Mouse (Mus musculus) limb, embryonic 10.5 days (tissue): ENCODE data around the gene Serping1. TPM values are rescaled to one million over a fixed set of nuclear protein-coding genes. Genes with fewer than 3 reads are reported as not detected.

Source experiments
- DNase-seq: peaks from one replicate; pipeline ENCODE4 v3.0.0-alpha.2; 2017; ENCODE audit warnings: low spot score
- H3K27ac ChIP-seq: fragments of 300-500 bp; sonication (generic); 2 replicates; pipeline ENCODE4 v1.5.1; 2016; ENCODE audit warnings: mild to moderate bottlenecking
- H3K27me3 ChIP-seq: fragments of 300-500 bp; sonication (generic); 2 replicates; pipeline ENCODE4 v1.6.1; 2016; ENCODE audit warnings: low read depth, mild to moderate bottlenecking; ENCODE audit not compliant: poor library complexity, severe bottlenecking
- H3K36me3 ChIP-seq: fragments of 300-500 bp; sonication (generic); 2 replicates; pipeline ENCODE4 v1.6.1; 2016; ENCODE audit warnings: mild to moderate bottlenecking, moderate library complexity
- H3K4me1 ChIP-seq: fragments of 300-500 bp; sonication (generic); 2 replicates; pipeline ENCODE4 v1.6.1; 2016
- H3K4me3 ChIP-seq: fragments of 300-500 bp; sonication (generic); 2 replicates; pipeline ENCODE4 v1.5.1; 2016; ENCODE audit warnings: mild to moderate bottlenecking, moderate library complexity
- H3K9me3 ChIP-seq: fragments of 300-500 bp; sonication (generic); replicated peaks from 2 replicates; pipeline ENCODE4 v1.6.1; 2016; ENCODE audit warnings: mild to moderate bottlenecking
- WGBS: fragments of 180-500 bp; shearing (Covaris S2); methylation state at CpG from one replicate; pipeline ENCODE4 v1.1.7; 2016; 5-methylcytosine and 5-hydroxymethylcytosine counted together
- microRNA counts: library from miRNA; unstranded; fragments of <30 nt; microRNA quantifications from one replicate; lab custom pipeline; 2017
- microRNA-seq: library from miRNA; unstranded; fragments of <30 nt; microRNA quantifications from one replicate; pipeline ENCODE4, GENCODE M21; 2017
- polyA plus RNA-seq: library from polyadenylated mRNA; unstranded; fragments of >200 nt; fragmentation: Nextera tagmentation; extraction: Ambion mirVana; gene quantifications from 2 replicates; pipeline ENCODE4 v1.2.1, GENCODE M21; 2016

Serping1 gene
- polyA plus RNA-seq, 1 experiment from 2014 or later = 10.8 TPM

- peak; percentile 67 for DNase-seq
- peak overlapping the region; percentile 83 for H3K4me3 ChIP-seq
- H3K36me3 ChIP-seq = peaks cover 8% of the 10 kb centered on the region
- H3K27ac ChIP-seq = peak overlapping the region; percentile 96
- WGBS = under 1% methylated on average over 33 of the region's 33 CpGs
- H3K27me3 ChIP-seq = no peaks in the 10 kb centered on the region
- peaks cover 19% of the 10 kb centered on the region for H3K4me1 ChIP-seq
- no peaks in the 10 kb centered on the region for H3K9me3 ChIP-seq
Observed at GRCm38 (mm10) chr2:84715562-84716361, 59.5 kb downstream of the Serping1 start.

MicroRNA genes within 50 kb of the gene (microRNA counts, 519-probe panel; counts per million panel counts)
- microRNA mmu-miR-130a (lab: Ali Mortazavi, UCI) = 7,696 counts per million, percentile 98 among the panel's probes with 10 or more counts

Small RNA genes lying within 50 kb of the gene (microRNA-seq; reads per million reads assigned to microRNA genes)
- 20,125 reads per million, percentile 98 among the genes with 10 or more reads in this experiment for gene Mir130a

Other genes with a start within 250 kb of the Serping1 start
- gene Ctnnd1, start 124.7 kb downstream of the Serping1 start, polyA plus RNA-seq = 38.2 and 40.0 TPM in 2 replicates
- 0.20 and 0.58 TPM in 2 replicates for gene Btbd18, start 116.4 kb downstream of the Serping1 start, polyA plus RNA-seq
- gene Selenoh, start 104.7 kb downstream of the Serping1 start, polyA plus RNA-seq = 507 and 566 TPM in 2 replicates
- gene Gm28635, start 97.4 kb downstream of the Serping1 start, polyA plus RNA-seq = not detected in 2 replicates
- gene Med19, start 97.0 kb downstream of the Serping1 start, polyA plus RNA-seq = 41.1 and 43.4 TPM in 2 replicates
- gene Tmx2, start 96.3 kb downstream of the Serping1 start, polyA plus RNA-seq = 115 and 132 TPM in 2 replicates
- gene Zdhhc5, start 60.3 kb downstream of the Serping1 start, polyA plus RNA-seq = 33.7 and 34.3 TPM in 2 replicates
- gene Clp1, start 48.1 kb downstream of the Serping1 start, polyA plus RNA-seq = 57.8 and 58.8 TPM in 2 replicates
- gene Ypel4, start 41.4 kb downstream of the Serping1 start, polyA plus RNA-seq = 5.7 and 9.6 TPM in 2 replicates
- 7.6 and 8.2 TPM in 2 replicates for gene Gm19426, start 31.8 kb downstream of the Serping1 start, polyA plus RNA-seq
- 17.6 and 19.2 TPM in 2 replicates for gene Ube2l6, start 23.4 kb upstream of the Serping1 start, polyA plus RNA-seq
- 0.11 and 0.56 TPM in 2 replicates for gene Smtnl1, start 47.2 kb upstream of the Serping1 start, polyA plus RNA-seq
- 64.5 and 71.0 TPM in 2 replicates for gene Timm10, start 51.6 kb upstream of the Serping1 start, polyA plus RNA-seq
- 36.6 and 42.6 TPM in 2 replicates for gene Slc43a1, start 63.4 kb upstream of the Serping1 start, polyA plus RNA-seq
- gene Rtn4rl2, start 111.3 kb upstream of the Serping1 start, polyA plus RNA-seq = 0.74 and 1.0 TPM in 2 replicates
- 30.4 and 32.8 TPM in 2 replicates for gene Slc43a3, start 161.1 kb upstream of the Serping1 start, polyA plus RNA-seq
- 0.18 TPM in 1 of 2 replicates, not detected in the other for gene Prg2, start 205.0 kb upstream of the Serping1 start, polyA plus RNA-seq
- gene Prg3, start 212.8 kb upstream of the Serping1 start, polyA plus RNA-seq = 0.15 TPM in 1 of 2 replicates, not detected in the other